ENCODE assay signal across 8 mouse cellular contexts in genomic region chr3:17786023-17786720, GRCm38 (mm10).
DNase-seq lines count a peak whose midpoint lies in the region; ATAC-seq and TF ChIP-seq lines count a peak whose summit lies in the region.

No protein-coding gene starts in this region.

- peak overlapping the region; percentile 37 for H3K4me3 ChIP-seq in lung, embryonic 14.5 days (ENCODE audit: low read depth, low read length)
- peak overlapping the region; percentile 41 to 54 for H3K4me3 ChIP-seq in heart, embryonic 14.5 days (ENCODE audit: control insufficient read depth in 1 of 2, insufficient read depth in 1 of 2, low read depth in 1 of 2, low read length in 2 of 2)
- H3K4me3 ChIP-seq in neural tube, embryonic 14.5 days (ENCODE audit: low read depth, low read length) = peak overlapping the region; percentile 72

- no peaks in the 10 kb centered on the region for H3K36me3 ChIP-seq in lung, embryonic 14.5 days (ENCODE audit: insufficient read depth)
- H3K36me3 ChIP-seq in heart, embryonic 14.5 days (ENCODE audit: control insufficient read depth, insufficient read depth, low read length) = no peaks in the 10 kb centered on the region
- H3K36me3 ChIP-seq in neural tube, embryonic 14.5 days (ENCODE audit: control insufficient read depth, insufficient read depth, low read length) = no peaks in the 10 kb centered on the region

- intact Hi-C loops in left cerebral cortex, postnatal 25 days (cut with DNase I) = no loop called here

- H3K9me3 ChIP-seq in lung, embryonic 14.5 days (ENCODE audit: low read depth, low read length) = no peaks in the 10 kb centered on the region
- H3K9me3 ChIP-seq in heart, embryonic 14.5 days (ENCODE audit: control insufficient read depth, low read length) = no peaks in the 10 kb centered on the region
- H3K9me3 ChIP-seq in neural tube, embryonic 14.5 days (ENCODE audit: control insufficient read depth, low read length) = no peaks in the 10 kb centered on the region

- peak overlapping the region; percentile 36; the same call in 1 of the 2 replicates for H3K9ac ChIP-seq in lung, embryonic 14.5 days
- H3K9ac ChIP-seq in heart, embryonic 14.5 days (ENCODE audit: low read length) = peak overlapping the region; percentile 58
- H3K9ac ChIP-seq in neural tube, embryonic 14.5 days (replicated peaks; ENCODE audit: low read depth, low read length) = peak overlapping the region; percentile 99

- H3K27me3 ChIP-seq in lung, embryonic 14.5 days (ENCODE audit: insufficient read depth, low read length) = peaks cover 67% of the 10 kb centered on the region
- peaks cover 67% of the 10 kb centered on the region for H3K27me3 ChIP-seq in heart, embryonic 14.5 days (ENCODE audit: control insufficient read depth, insufficient read depth, low read length)
- H3K27me3 ChIP-seq in neural tube, embryonic 14.5 days (ENCODE audit: control insufficient read depth, insufficient read depth, low read length) = no peaks in the 10 kb centered on the region

- peak; percentile 21 for DNase-seq in lung, embryonic 14.5 days
- no peak for DNase-seq in lung, postnatal 36 days
- peak; percentile 78 to 81 for DNase-seq in cerebellum, postnatal 10 days
- peak; percentile 72 to 73 for DNase-seq in left cerebral cortex, postnatal 25 days (ENCODE audit: low spot score in 2 of 2)
- no peak for DNase-seq in natural killer cell, adult 2 months (ENCODE audit: low spot score in 2 of 2)

- H3K4me2 ChIP-seq in lung, embryonic 14.5 days = peak overlapping the region; percentile 70
- peak overlapping the region; percentile 97 for H3K4me2 ChIP-seq in heart, embryonic 14.5 days (ENCODE audit: low read length)
- peak overlapping the region; percentile 100 for H3K4me2 ChIP-seq in neural tube, embryonic 14.5 days (ENCODE audit: low read depth, low read length)

- WGBS in lung, embryonic 14.5 days = under 1% methylated on average over 54 of the region's 56 CpGs
- 1% methylated on average over 51 of the region's 56 CpGs for WGBS in heart, embryonic 14.5 days
- WGBS in neural tube, embryonic 14.5 days = under 1% methylated on average over 56 of the region's 56 CpGs

- peak; percentile 77 for ATAC-seq in lung, embryonic 14.5 days (ENCODE audit: insufficient read depth)
- peak; percentile 47 for ATAC-seq in heart, embryonic 14.5 days (ENCODE audit: insufficient number of reproducible peaks, insufficient read depth, low FRiP score, low read depth)
- ATAC-seq in neural tube, embryonic 14.5 days (ENCODE audit: low read depth) = peak; percentile 48
- ATAC-seq in megakaryocyte progenitor cell, adult 5-6 weeks (replicated peaks; ENCODE audit: poor library complexity) = no peak

- H3K27ac ChIP-seq in lung, embryonic 14.5 days (ENCODE audit: low read depth) = no peak overlapping the region
- H3K27ac ChIP-seq in heart, embryonic 14.5 days (replicated peaks in 1 of 2; ENCODE audit: control insufficient read depth in 1 of 2, insufficient read depth in 1 of 2, low read depth in 2 of 2, low read length in 2 of 2) = no peak overlapping the region
- H3K27ac ChIP-seq in neural tube, embryonic 14.5 days (ENCODE audit: low read depth, low read length) = peak overlapping the region; percentile 100

- no peak for TF ChIP-seq CTCF in lung, embryonic 14.5 days (IDR thresholded peaks at IDR 0.05; ENCODE audit: low read depth)

- H3K4me1 ChIP-seq in lung, embryonic 14.5 days (ENCODE audit: insufficient read depth) = peaks cover 4% of the 10 kb centered on the region; the same call in 1 of the 2 replicates
- H3K4me1 ChIP-seq in heart, embryonic 14.5 days (ENCODE audit: control insufficient read depth in 2 of 2, insufficient read depth in 2 of 2, low read length in 2 of 2) = peaks cover 7 to 10% of the 10 kb centered on the region in 2 experiments; a peak in 2 of 4 replicates
- H3K4me1 ChIP-seq in neural tube, embryonic 14.5 days (ENCODE audit: control insufficient read depth, insufficient read depth, low read length) = peaks cover 11% of the 10 kb centered on the region

Comparison
In these comparisons a context has a peak if more than half of its experiments do, and no peak if none do; other contexts are left out.
1. DNase-seq: peak in lung, embryonic 14.5 days (single experiment), cerebellum, postnatal 10 days (2 of 2) and left cerebral cortex, postnatal 25 days (2 of 2); none in lung, postnatal 36 days (single experiment) and natural killer cell, adult 2 months (0 of 2).
2. H3K9ac ChIP-seq: peak in every context shown above with its lines; median percentile 99 in neural tube, embryonic 14.5 days; 58 in heart, embryonic 14.5 days; 36 in lung, embryonic 14.5 days.
3. Peak in every context shown above with its lines, with median percentiles within 50 percentile points of each other: H3K4me2 ChIP-seq and H3K4me3 ChIP-seq.